Mouse (Mus musculus) ES-E14 (cell line): ENCODE measurements around the gene Papss1. TPM values are rescaled to one million over a fixed set of nuclear protein-coding genes. Genes with fewer than 3 reads are reported as not detected.

ENCODE experiments used
- DNase-seq: peaks from one replicate; pipeline ENCODE4 v3.0.0-alpha.2; 2013; ENCODE audit warnings: low read depth, low spot score
- H3K27ac ChIP-seq: 2 replicates; pipeline ENCODE4 v1.5.1; 2012; ENCODE audit warnings: low read depth, mild to moderate bottlenecking, low read length, moderate library complexity, mixed read lengths; ENCODE audit not compliant: poor library complexity, insufficient read depth, severe bottlenecking
- H3K36me3 ChIP-seq: 2 replicates; pipeline ENCODE4 v1.6.1; 2012; ENCODE audit warnings: mild to moderate bottlenecking, low read length, moderate library complexity, mixed read lengths; ENCODE audit not compliant: control insufficient read depth, poor library complexity, insufficient read depth, severe bottlenecking
- H3K4me1 ChIP-seq, 2 experiments: fragments of 150-350 bp in 1 of 2; sonication (generic) in 1 of 2; 2 replicates each; pipeline ENCODE4 v1.6.1; 2012; ENCODE audit warnings: low read length in 2 of 2, mild to moderate bottlenecking in 1 of 2, mixed read lengths in 1 of 2; ENCODE audit not compliant: control insufficient read depth in 2 of 2, insufficient read depth in 2 of 2, poor library complexity in 1 of 2
- H3K4me3 ChIP-seq, 2 experiments: fragments of 150-350 bp in 1 of 2; sonication (generic) in 1 of 2; 2 replicates each; pipeline ENCODE4 v1.5.1; 2012; ENCODE audit warnings: low read length in 2 of 2, low read depth in 1 of 2, mild to moderate bottlenecking in 1 of 2, mixed read lengths in 1 of 2; ENCODE audit not compliant: insufficient read depth in 1 of 2, poor library complexity in 1 of 2, severe bottlenecking in 1 of 2
- H3K9ac ChIP-seq: 2 replicates; pipeline ENCODE4 v1.6.1; 2012; ENCODE audit warnings: low read depth, mild to moderate bottlenecking, low read length, mixed read lengths; ENCODE audit not compliant: poor library complexity, insufficient read depth, severe bottlenecking
- H3K9me3 ChIP-seq: fragments of 150-350 bp; sonication (generic); 2 replicates; pipeline ENCODE4 v1.6.1; 2012; ENCODE audit warnings: low read depth, mild to moderate bottlenecking, low read length; ENCODE audit not compliant: control insufficient read depth, insufficient read depth
- CHD2 ChIP-seq: IDR thresholded peaks from 2 replicates; pipeline ENCODE4 v1.6.1; 2014; ENCODE audit warnings: mild to moderate bottlenecking, low read depth, low read length, inconsistent platforms
- HCFC1 ChIP-seq: IDR thresholded peaks from 2 replicates; pipeline ENCODE4 v1.6.1; 2012; ENCODE audit warnings: low read length, inconsistent platforms, borderline replicate concordance; ENCODE audit not compliant: insufficient read depth
- MAFK ChIP-seq: IDR thresholded peaks from 2 replicates; pipeline ENCODE4 v1.6.1; 2014; ENCODE audit warnings: mild to moderate bottlenecking, low read depth, low read length, inconsistent platforms; ENCODE audit not compliant: insufficient read depth
- ZC3H11A ChIP-seq: IDR thresholded peaks from 2 replicates; pipeline ENCODE4 v1.6.1; 2012; ENCODE audit warnings: low read depth, mild to moderate bottlenecking, inconsistent platforms, low read length, borderline replicate concordance
- ZNF384 ChIP-seq: IDR thresholded peaks from 2 replicates; pipeline ENCODE4 v1.6.1; 2012; ENCODE audit warnings: low read depth, low read length, inconsistent platforms
- in situ Hi-C, 2 experiments: fragments of 600-800 bp; cut with MboI; formaldehyde crosslinking; loops; one replicate each; pipeline ENCODE4 v1.15.1; 2025; ENCODE audit warnings: low sequenced_read_pairs in 2 of 2, inconsistent platforms in 1 of 2; ENCODE audit not compliant: unreplicated experiment in 2 of 2
- total RNA-seq: library from RNA; depleted of rRNA; stranded (reverse); fragments of 300-350 nt; gene quantifications from 2 replicates; pipeline ENCODE4 v1.2.3, GENCODE M21; 2012

Papss1 gene
- total RNA-seq, 1 experiment, result 12.8 TPM

DNA sequence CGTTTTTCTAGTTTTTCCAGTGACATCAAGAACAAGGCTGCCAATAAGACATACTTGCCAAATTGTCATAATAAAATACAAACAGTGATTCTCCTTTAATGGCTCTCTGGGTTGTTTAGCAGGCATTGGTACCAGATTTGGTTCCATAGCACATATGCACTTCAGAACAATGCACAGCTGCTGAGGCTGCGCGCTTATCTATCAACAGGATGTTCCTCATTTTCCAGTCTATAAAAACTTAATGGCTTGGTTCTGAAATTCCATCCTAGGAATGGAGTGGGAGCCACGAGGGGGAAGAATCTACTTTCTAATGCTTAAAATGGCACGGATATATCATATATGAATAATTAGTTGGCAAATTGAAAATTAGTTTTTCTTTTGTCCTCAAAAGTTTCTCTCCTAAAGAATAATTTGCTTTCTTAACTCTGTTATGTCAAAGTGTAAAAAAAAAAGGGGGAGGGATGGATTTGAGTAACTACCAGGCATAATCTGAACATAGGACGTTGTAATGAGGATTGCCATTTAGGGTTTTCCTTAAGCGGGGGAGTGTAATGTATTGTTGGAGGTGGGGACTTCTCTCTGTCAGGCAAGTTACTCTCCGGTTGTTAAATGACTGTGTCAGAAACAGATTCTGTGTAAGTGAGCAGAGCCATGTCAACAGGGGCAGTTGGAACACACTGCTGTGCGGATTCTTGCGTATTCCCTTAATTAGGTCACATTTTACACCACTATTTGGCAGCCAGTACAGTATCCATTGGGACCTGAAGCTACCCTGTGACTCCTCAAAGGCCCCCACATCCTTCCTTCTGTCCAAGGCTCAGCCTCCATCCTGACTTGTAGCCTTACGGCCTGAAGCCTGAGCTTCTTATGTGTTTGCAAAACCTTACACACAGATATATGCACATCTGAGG is 66.1 kb downstream of the Papss1 start:
- DNase-seq, result no peak
- Histone ChIP-seq H3K9me3 (no peaks in the 10 kb centered on the region), H3K36me3 (no peaks in the 10 kb centered on the region; the same call in 1 of the 2 replicates), H3K4me3 (no peak overlapping the region), H3K9ac (no peak overlapping the region), H3K27ac (no peak overlapping the region), H3K4me1 (peaks cover 0 to 6% of the 10 kb centered on the region in 2 experiments; a peak in 2 of 4 replicates)
- in situ Hi-C loops, result no loop called here
- TF ChIP-seq ZNF384 (no peak), MAFK (no peak), CHD2 (no peak), ZC3H11A (no peak), HCFC1 (no peak)

DNA sequence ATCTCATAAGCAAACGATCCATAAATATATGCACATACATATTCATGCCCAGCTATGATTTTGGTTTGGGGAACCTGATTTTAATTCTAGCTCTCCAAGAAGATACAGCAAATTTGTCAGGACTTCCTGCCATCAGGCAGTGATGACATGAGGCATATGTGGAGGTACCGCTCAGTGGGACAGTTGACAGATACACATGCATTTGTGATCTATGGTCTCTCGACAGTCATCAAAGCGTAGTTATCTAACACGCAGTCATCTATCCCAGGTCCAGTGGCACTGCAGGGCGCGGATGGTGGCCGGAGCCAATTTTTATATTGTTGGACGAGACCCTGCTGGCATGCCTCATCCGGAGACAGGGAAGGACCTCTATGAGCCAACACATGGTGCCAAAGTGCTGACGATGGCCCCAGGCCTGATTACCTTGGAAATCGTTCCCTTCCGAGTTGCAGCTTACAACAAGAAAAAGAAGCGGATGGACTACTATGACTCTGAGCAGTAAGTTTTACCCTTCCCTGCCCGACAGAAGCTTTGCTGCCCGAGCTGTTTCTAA is 66.8 kb downstream of the Papss1 start:
- no peak for DNase-seq
- Histone ChIP-seq H3K4me3 (no peak overlapping the region), H3K9ac (no peak overlapping the region), H3K36me3 (no peaks in the 10 kb centered on the region; the same call in 1 of the 2 replicates), H3K27ac (no peak overlapping the region), H3K9me3 (no peaks in the 10 kb centered on the region), H3K4me1 (peaks cover 0 to 8% of the 10 kb centered on the region in 2 experiments; a peak in 2 of 4 replicates)
- in situ Hi-C loops, result no loop called here
- no peak for TF ChIP-seq MAFK
- no peak for TF ChIP-seq HCFC1
- no peak for TF ChIP-seq ZC3H11A
- no peak for TF ChIP-seq ZNF384
- TF ChIP-seq CHD2, result no peak

DNA sequence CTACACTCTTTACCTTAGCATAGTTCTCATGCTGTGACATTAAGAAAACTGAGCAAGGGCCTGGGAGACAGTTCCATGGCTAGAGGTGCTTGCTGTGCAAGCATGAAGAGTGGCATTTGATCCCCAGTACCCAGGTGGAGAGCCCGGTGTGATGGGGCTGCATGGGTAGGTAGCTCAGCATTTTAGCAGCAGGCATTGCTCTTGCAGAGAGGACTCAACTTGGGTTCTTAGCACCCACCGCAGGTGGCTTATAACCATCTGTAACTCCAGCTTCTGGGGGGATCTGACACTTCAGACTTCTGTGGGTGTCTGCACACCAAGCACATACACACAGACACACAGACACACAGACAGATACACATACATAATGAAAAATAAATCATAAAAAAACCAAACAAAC is 69.5 kb downstream of the Papss1 start:
- Histone ChIP-seq H3K27ac (no peak overlapping the region), H3K4me1 (0 out of 4 replicates have a peak, but pooled peaks cover 0 to 2% of the 10 kb centered on the region in 2 experiments), H3K9ac (no peak overlapping the region), H3K36me3 (no peaks in the 10 kb centered on the region; the same call in 1 of the 2 replicates), H3K4me3 (no peak overlapping the region), H3K9me3 (no peaks in the 10 kb centered on the region)
- DNase-seq, result no peak
- TF ChIP-seq ZC3H11A (no peak), MAFK (no peak), CHD2 (no peak), ZNF384 (no peak), HCFC1 (no peak)
- in situ Hi-C loops, result no loop called here

DNA sequence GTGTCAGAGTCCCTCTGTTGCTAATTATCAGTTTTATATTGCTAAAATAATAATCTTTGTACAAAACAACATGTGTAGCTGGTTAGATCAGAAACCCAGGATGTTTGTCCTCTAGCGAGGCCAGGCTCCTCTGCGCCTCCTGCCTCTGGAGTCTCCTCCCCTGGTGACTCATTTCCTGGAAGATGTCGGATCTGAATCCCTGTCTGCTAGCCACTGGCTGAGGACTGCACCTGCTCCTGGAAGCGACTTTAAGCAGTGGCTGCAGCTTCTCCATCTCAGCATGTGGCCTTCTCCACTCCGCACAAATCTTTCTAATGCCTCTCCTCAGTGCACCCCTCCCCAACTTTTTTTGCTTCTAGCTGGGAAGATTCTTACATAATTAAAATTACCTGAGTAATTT is 71.6 kb downstream of the Papss1 start:
- DNase-seq, result no peak
- TF ChIP-seq CHD2 (no peak), ZNF384 (no peak)
- in situ Hi-C loops, result no loop called here
- Histone ChIP-seq H3K27ac (no peak overlapping the region), H3K36me3 (no peaks in the 10 kb centered on the region; the same call in 1 of the 2 replicates), H3K4me1 (0 out of 4 replicates have a peak, but pooled peaks cover 0 to 2% of the 10 kb centered on the region in 2 experiments), H3K9ac (no peak overlapping the region), H3K4me3 (no peak overlapping the region), H3K9me3 (no peaks in the 10 kb centered on the region)

DNA sequence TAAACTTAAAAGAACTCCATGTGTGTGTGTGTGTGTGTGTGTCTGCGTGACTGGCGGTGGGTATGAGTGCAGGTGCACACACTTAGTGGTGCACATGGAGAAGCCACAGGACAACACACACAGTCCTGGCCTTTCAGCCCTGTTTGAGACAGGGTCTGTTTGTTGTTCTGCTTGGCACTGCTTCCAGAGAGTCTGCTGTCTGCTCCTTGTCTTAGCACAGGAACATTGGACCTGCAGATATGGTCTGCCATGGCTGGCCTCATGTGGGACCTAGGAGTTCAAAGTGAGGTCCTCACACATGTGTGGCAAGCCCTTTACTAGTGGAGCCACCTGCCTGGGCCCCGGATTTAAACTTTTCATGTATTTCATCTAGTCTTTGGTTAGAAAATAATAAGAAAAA is 72.4 kb downstream of the Papss1 start:
- Histone ChIP-seq H3K27ac (no peak overlapping the region), H3K9ac (no peak overlapping the region), H3K36me3 (no peaks in the 10 kb centered on the region), H3K9me3 (no peaks in the 10 kb centered on the region), H3K4me3 (no peak overlapping the region), H3K4me1 (0 out of 4 replicates have a peak, but pooled peaks cover 0 to 2% of the 10 kb centered on the region in 2 experiments)
- in situ Hi-C loops, result no loop called here
- no peak for DNase-seq
- TF ChIP-seq MAFK (no peak), ZNF384 (no peak), ZC3H11A (no peak), HCFC1 (no peak), CHD2 (no peak)
